13 mouse cellular contexts compared by ENCODE assay signal in the genomic region with DNA sequence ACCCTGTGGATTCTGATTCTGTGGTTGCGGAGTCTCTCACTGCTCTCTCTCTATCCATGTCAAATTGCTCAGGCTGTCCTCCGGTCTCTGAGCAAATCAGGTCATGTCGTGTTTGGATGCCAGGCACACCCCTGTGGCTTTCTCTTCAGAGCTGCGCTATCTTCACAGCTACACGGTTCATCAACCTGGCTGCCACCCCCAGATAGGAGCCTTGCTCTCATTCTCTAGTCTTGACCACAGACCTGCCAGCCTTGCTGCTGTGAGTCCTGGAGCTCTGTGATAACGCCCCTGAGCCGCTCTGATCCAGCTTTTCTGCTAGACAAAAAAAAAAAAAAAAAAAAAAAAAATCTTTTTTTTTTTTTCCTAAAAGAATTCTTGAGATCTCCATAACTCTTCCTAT.
A peak's percentile ranks its signal among the peaks of the same experiment; 100 is the strongest.
DNase-seq lines count a peak whose midpoint lies in the region; ATAC-seq and TF ChIP-seq lines count a peak whose summit lies in the region.
"Had no signal": no experiment of that assay in that cellular context is flagged by ENCODE, and none has a peak within 500 bp of the region (broad histone marks: within the 10 kb centered on the region; RNA-seq: fewer than 3 reads in every experiment).

No protein-coding gene starts in this region.

- no peaks in the 10 kb centered on the region for H3K36me3 ChIP-seq in hindbrain, postnatal 0 days (ENCODE audit: insufficient read depth, low read length)
- no peaks in the 10 kb centered on the region for H3K36me3 ChIP-seq in hindbrain, embryonic 13.5 days
- no peaks in the 10 kb centered on the region for H3K36me3 ChIP-seq in liver, embryonic 16.5 days (ENCODE audit: control insufficient read depth, insufficient read depth)

- no peak for TF ChIP-seq CTCF in hindbrain, postnatal 0 days (IDR thresholded peaks at IDR 0.05; ENCODE audit: low read depth)

- ATAC-seq in hindbrain, postnatal 0 days, result no peak
- ATAC-seq in hindbrain, embryonic 13.5 days (ENCODE audit: low FRiP score), result no peak
- peak; percentile 91 for ATAC-seq in liver, embryonic 16.5 days (ENCODE audit: low read depth)
- ATAC-seq: forebrain, postnatal 0 days; intestine, postnatal 0 days had no signal

- no peaks in the 10 kb centered on the region for H3K27me3 ChIP-seq in hindbrain, postnatal 0 days (ENCODE audit: insufficient read depth, low read length)
- H3K27me3 ChIP-seq in hindbrain, embryonic 13.5 days, result no peaks in the 10 kb centered on the region
- no peaks in the 10 kb centered on the region for H3K27me3 ChIP-seq in liver, embryonic 16.5 days (ENCODE audit: control insufficient read depth, insufficient read depth, low read depth, low read length)

- no peaks in the 10 kb centered on the region for H3K9me3 ChIP-seq in hindbrain, postnatal 0 days (ENCODE audit: low read length)
- H3K9me3 ChIP-seq in hindbrain, embryonic 13.5 days, result no peaks in the 10 kb centered on the region
- no peaks in the 10 kb centered on the region for H3K9me3 ChIP-seq in liver, embryonic 16.5 days (replicated peaks; ENCODE audit: control insufficient read depth, low read length)

- no peak overlapping the region for H3K4me3 ChIP-seq in hindbrain, postnatal 0 days (ENCODE audit: low read length)
- H3K4me3 ChIP-seq in hindbrain, embryonic 13.5 days, result no peak overlapping the region
- no peak overlapping the region for H3K4me3 ChIP-seq in liver, embryonic 16.5 days (ENCODE audit: low read depth, low read length)

- 48% methylated on average over 7 of the region's 7 CpGs for WGBS in hindbrain, postnatal 0 days
- WGBS in hindbrain, embryonic 13.5 days, result 56% methylated on average over 7 of the region's 7 CpGs
- WGBS in liver, embryonic 16.5 days (ENCODE audit: insufficient replicate concordance), result 21% methylated on average over 7 of the region's 7 CpGs

- no peak overlapping the region for H3K27ac ChIP-seq in hindbrain, postnatal 0 days
- H3K27ac ChIP-seq in hindbrain, embryonic 13.5 days, result no peak overlapping the region
- no peak overlapping the region for H3K27ac ChIP-seq in liver, embryonic 16.5 days (ENCODE audit: low read length)

- peak; percentile 39 for DNase-seq in hindbrain, postnatal 0 days (ENCODE audit: low spot score)
- DNase-seq in MEL-GATA-1-ER (ENCODE audit: extremely low read depth, low read depth), result peak; percentile 96
- DNase-seq in cerebellum, postnatal 10 days, result peak; percentile 77 to 84
- no peak for DNase-seq in urinary bladder, postnatal 14 days (ENCODE audit: low spot score)
- DNase-seq in kidney, adult 9 months, result no peak
- DNase-seq: adrenal gland, postnatal 10 days; forebrain, postnatal 0 days; kidney, postnatal 36 days; right cerebral cortex, postnatal 25 days; thymus, postnatal 36 days had no signal

- no peak overlapping the region for H3K9ac ChIP-seq in hindbrain, postnatal 0 days (replicated peaks; ENCODE audit: low read length)
- no peak overlapping the region for H3K9ac ChIP-seq in hindbrain, embryonic 13.5 days
- H3K9ac ChIP-seq in liver, embryonic 16.5 days (ENCODE audit: low read depth, low read length), result no peak overlapping the region
- H3K9ac ChIP-seq: forebrain, postnatal 0 days had no signal

- no peaks in the 10 kb centered on the region for H3K4me1 ChIP-seq in hindbrain, postnatal 0 days (ENCODE audit: insufficient read depth, low read length)
- no peaks in the 10 kb centered on the region for H3K4me1 ChIP-seq in hindbrain, embryonic 13.5 days (replicated peaks)
- no peaks in the 10 kb centered on the region; the same call in 1 of the 2 replicates for H3K4me1 ChIP-seq in liver, embryonic 16.5 days (ENCODE audit: control insufficient read depth, low read depth, low read length)

- H3K4me2 ChIP-seq in hindbrain, postnatal 0 days (ENCODE audit: low read depth, low read length), result no peak overlapping the region
- H3K4me2 ChIP-seq in hindbrain, embryonic 13.5 days, result no peak overlapping the region
- no peak overlapping the region for H3K4me2 ChIP-seq in liver, embryonic 16.5 days (ENCODE audit: low read depth, low read length)

Comparison
In these comparisons a context has a peak if more than half of its experiments do, and no peak if none do; other contexts are left out.
1. DNase-seq: peak in hindbrain, postnatal 0 days (single experiment), MEL-GATA-1-ER (single experiment) and cerebellum, postnatal 10 days (2 of 2); none in urinary bladder, postnatal 14 days (single experiment) and kidney, adult 9 months (single experiment).